Mouse (Mus musculus) midbrain, postnatal 0 days (tissue): ENCODE results near the gene Mapkap1. TPM values are rescaled to one million over a fixed set of nuclear protein-coding genes. Genes with fewer than 3 reads are reported as not detected.
"Not testable (repeated sequence)": the region's sequence is repeated elsewhere in the genome, so short reads cannot be mapped to it uniquely, and the experiment has no call there.

Source experiments
- ATAC-seq: fragments of 200-750 bp; cut with Nextera tagmentation; 2 replicates; pipeline ENCODE4 v1.8.0; 2017; ENCODE audit warnings: moderate number of reproducible peaks, mild to moderate bottlenecking, moderate TSS enrichment, moderate library complexity; ENCODE audit not compliant: low FRiP score
- DNase-seq: peaks from one replicate; pipeline ENCODE4 v3.0.0-alpha.2; 2015; ENCODE audit warnings: low spot score
- H3K27ac ChIP-seq: fragments of 300-500 bp; sonication (generic); 2 replicates; pipeline ENCODE4 v1.5.1; 2014; ENCODE audit warnings: low read depth, mild to moderate bottlenecking, low read length, mixed read lengths
- H3K27me3 ChIP-seq: fragments of 300-500 bp; sonication (generic); 2 replicates; pipeline ENCODE4 v1.6.1; 2014; ENCODE audit warnings: low read length, control low read depth, mixed read lengths; ENCODE audit not compliant: insufficient read depth
- H3K36me3 ChIP-seq: fragments of 300-500 bp; sonication (generic); 2 replicates; pipeline ENCODE4 v1.6.1; 2014; ENCODE audit warnings: low read length, control low read depth, mixed read lengths; ENCODE audit not compliant: insufficient read depth
- H3K4me1 ChIP-seq: fragments of 300-500 bp; sonication (generic); 2 replicates; pipeline ENCODE4 v1.6.1; 2014; ENCODE audit warnings: mild to moderate bottlenecking, control low read depth, antibody characterized with exemption, low read length, mixed read lengths; ENCODE audit not compliant: insufficient read depth
- H3K4me2 ChIP-seq: fragments of 300-500 bp; sonication (generic); 2 replicates; pipeline ENCODE4 v1.6.1; 2014; ENCODE audit warnings: low read depth, mild to moderate bottlenecking, low read length, mixed read lengths; ENCODE audit not compliant: poor library complexity, severe bottlenecking
- H3K4me3 ChIP-seq: fragments of 300-500 bp; sonication (generic); 2 replicates; pipeline ENCODE4 v1.5.1; 2014; ENCODE audit warnings: low read depth, mild to moderate bottlenecking, low read length, moderate library complexity
- H3K9ac ChIP-seq: fragments of 300-500 bp; sonication (generic); replicated peaks from 2 replicates; pipeline ENCODE4 v1.6.1; 2014; ENCODE audit warnings: mild to moderate bottlenecking, low read length, moderate library complexity, mixed read lengths; ENCODE audit not compliant: poor library complexity, severe bottlenecking
- H3K9me3 ChIP-seq: fragments of 300-500 bp; sonication (generic); 2 replicates; pipeline ENCODE4 v1.6.1; 2016; ENCODE audit warnings: low read length, control low read depth
- CTCF ChIP-seq: IDR thresholded peaks from 2 replicates; pipeline ENCODE4 v1.5.1; 2016; ENCODE audit warnings: antibody characterized with exemption, mild to moderate bottlenecking
- WGBS: fragments of 180-500 bp; shearing (Covaris S2); extraction: QIAGEN DNeasy Blood & Tissue Kit; methylation state at CpG from one replicate; pipeline ENCODE4 v1.1.7; 2014; 5-methylcytosine and 5-hydroxymethylcytosine counted together
- polyA plus RNA-seq: library from polyadenylated mRNA; unstranded; fragments of >200 nt; fragmentation: Nextera tagmentation; extraction: Ambion mirVana; gene quantifications from 2 replicates; pipeline ENCODE4 v1.2.1, GENCODE M21; 2015
- total RNA-seq: library from RNA; depleted of rRNA; stranded (reverse); fragments of >200 nt; gene quantifications from 2 replicates; pipeline ENCODE4 v1.2.3, GENCODE M21; 2014

Gene Mapkap1
- total and polyA plus RNA-seq, 2 experiments from 2014 or later = 83.0 to 101 TPM

DNA sequence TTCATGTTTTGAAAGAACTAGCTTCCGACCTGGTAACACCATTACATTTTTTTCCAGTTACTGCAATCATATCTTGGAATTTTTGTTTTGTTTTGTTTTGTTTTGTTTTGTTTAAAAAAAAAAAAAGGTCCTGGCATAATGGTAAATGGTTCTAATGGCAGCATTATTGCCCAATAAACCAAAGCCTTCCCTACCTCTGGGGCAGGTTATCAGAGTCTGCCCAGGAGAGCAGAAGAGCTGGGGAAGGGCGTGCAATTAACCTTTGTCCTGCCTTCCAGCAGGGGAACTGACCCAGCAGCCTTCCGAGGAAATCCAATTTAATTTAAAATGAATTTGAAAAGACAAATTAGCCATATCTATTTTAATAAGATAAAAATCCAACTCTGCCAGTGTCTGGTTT, 75.5 kb downstream of the Mapkap1 start:
- Histone ChIP-seq H3K27ac (no peak overlapping the region), H3K27me3 (no peaks in the 10 kb centered on the region), H3K36me3 (no peaks in the 10 kb centered on the region), H3K4me2 (no peak overlapping the region), H3K4me3 (no peak overlapping the region), H3K4me1 (peaks cover 4% of the 10 kb centered on the region), H3K9me3 (no peaks in the 10 kb centered on the region), H3K9ac (no peak overlapping the region)
- ATAC-seq = no peak
- TF ChIP-seq CTCF = no peak
- DNase-seq = no peak
- 72% methylated on average over 3 of the region's 3 CpGs for WGBS

DNA sequence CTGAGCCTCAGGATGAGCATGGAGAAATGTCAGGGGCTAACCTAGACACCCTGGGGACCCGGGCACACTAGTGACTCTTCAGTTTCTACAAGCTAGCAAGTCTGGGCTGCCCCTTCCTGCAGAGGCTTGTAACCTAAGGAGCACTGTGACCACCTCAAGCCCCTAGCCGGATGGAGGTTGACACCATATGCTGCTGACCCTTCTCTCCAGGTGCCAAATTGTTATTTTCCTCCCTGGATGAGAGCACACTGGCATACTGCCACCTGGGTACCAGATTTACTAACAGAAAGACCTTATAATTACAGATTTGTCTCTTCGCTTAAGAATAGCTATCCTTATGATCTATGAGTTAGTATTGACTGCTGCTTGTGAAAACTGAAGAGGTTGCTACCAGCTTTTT, 76.0 kb downstream of the Mapkap1 start:
- Histone ChIP-seq H3K27ac (no peak overlapping the region), H3K9me3 (no peaks in the 10 kb centered on the region), H3K27me3 (no peaks in the 10 kb centered on the region), H3K4me3 (no peak overlapping the region), H3K36me3 (no peaks in the 10 kb centered on the region), H3K9ac (no peak overlapping the region), H3K4me2 (no peak overlapping the region), H3K4me1 (peaks cover 4% of the 10 kb centered on the region)
- no peak for TF ChIP-seq CTCF
- 74% methylated on average over 3 of the region's 3 CpGs for WGBS
- DNase-seq (no peak), ATAC-seq (no peak)

DNA sequence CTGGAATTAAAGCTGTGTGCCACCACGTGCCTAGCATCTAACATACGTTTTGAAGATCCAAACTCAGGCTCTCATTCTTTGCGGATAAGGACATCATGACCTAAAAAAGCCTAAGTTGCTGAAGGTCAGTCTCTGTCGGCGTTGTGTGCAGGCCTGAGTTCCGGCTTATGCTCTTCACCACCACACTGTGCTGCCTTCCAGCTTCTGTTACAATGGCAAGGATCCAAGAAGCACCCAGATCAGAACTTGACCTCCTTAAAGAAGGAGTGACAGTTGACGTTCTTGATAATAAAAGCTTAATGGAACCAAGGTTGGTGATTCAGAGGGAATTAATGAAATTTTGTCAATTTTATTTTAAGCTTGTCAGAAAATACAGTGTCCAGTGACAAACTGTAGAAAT, 80.7 kb downstream of the Mapkap1 start:
- Histone ChIP-seq H3K4me3 (no peak overlapping the region), H3K36me3 (no peaks in the 10 kb centered on the region), H3K4me1 (no peaks in the 10 kb centered on the region), H3K9me3 (no peaks in the 10 kb centered on the region), H3K27ac (no peak overlapping the region), H3K27me3 (no peaks in the 10 kb centered on the region), H3K9ac (no peak overlapping the region), H3K4me2 (no peak overlapping the region)
- 83% methylated on average over 7 of the region's 7 CpGs for WGBS
- DNase-seq (no peak), ATAC-seq (no peak)
- TF ChIP-seq CTCF = no peak

DNA sequence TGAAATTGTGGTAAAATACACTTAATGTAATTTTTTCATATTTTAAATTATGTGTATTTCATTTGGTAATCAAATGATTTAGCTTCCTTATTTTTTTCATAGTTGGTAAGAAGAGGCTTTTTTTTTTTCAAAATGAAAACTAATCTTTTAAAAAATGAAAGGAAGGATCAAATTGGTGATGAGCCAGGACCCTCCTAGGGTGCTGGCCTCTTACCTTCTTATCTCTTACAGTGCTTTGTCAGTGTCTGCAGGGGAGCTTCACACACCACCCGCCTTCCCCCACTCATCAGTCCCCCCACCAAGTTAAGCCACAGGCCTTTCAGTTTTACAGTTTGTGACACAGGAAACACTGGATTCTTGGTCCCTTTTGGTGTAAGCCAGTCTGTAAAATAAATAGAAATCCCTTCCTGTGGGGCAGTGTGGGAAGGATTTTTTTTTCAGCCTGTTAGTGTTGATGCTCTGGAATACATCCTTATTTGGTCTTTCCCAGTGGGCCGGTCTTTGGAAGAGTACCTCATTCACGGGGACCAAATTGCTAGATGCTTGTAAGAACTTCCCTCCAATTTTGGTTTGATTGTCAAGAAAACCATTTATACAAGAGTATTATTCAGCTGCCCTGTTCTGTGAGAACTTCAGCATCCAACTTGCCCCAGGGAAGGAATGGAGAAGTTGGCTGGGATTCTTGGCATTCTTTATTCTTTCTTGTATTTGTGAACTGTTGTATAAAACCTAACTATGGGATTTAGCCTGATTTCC, 97.6 kb downstream of the Mapkap1 start:
- Histone ChIP-seq H3K36me3 (0 out of 2 replicates have a peak, but pooled peaks cover 4% of the 10 kb centered on the region), H3K27me3 (no peaks in the 10 kb centered on the region), H3K9ac (no peak overlapping the region), H3K9me3 (no peaks in the 10 kb centered on the region), H3K4me1 (no peaks in the 10 kb centered on the region), H3K27ac (no peak overlapping the region), H3K4me3 (no peak overlapping the region), H3K4me2 (no peak overlapping the region)
- TF ChIP-seq CTCF = no peak
- no peak for ATAC-seq
- no peak for DNase-seq
- 30% methylated on average over 3 of the region's 3 CpGs for WGBS

DNA sequence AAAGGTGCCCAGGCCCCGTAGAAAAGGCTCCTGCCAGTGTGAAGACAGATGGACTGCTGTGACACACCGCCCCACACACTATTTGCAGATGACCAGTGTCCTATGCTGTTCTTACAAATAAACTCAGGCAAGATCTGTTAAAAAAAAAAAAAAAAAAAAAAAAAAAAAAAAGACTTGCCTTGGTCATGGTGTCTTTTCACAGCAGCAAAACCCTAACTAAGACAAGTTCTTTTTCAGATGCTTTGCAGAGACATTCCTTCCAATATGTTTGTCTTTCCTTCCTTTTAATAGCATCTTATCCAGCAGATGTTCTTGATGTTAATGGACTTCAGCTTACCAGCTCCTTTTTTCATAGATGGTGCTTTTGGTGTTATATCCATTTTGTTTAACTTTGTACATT, 99.6 kb downstream of the Mapkap1 start:
- H3K27ac ChIP-seq, H3K27me3 ChIP-seq, H3K4me2 ChIP-seq, H3K9me3 ChIP-seq, H3K9ac ChIP-seq, H3K4me3 ChIP-seq, ATAC-seq, H3K36me3 ChIP-seq, H3K4me1 ChIP-seq, DNase-seq: not testable (repeated sequence)
- WGBS = 98% methylated on average over 2 of the region's 2 CpGs

DNA sequence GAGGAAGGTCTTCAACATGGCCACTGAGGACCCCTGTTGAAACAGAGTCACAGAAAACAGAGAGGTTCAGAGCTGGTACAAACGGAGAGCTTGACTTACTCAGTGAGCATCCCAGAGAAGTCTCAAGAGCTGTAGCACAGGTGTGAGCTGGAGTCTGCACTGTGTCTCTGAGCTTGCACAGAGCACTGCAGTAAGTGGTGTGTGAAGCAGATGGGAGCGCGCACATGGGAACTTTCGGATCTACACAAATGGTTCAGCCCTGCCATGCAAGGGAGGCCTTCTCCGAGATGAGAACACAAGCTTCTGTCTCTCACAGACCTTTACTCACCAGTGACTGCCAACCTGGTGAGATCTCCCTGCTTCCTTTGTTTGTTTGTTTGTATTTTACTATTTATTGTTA, 103.3 kb downstream of the Mapkap1 start:
- H3K27me3 ChIP-seq = no peaks in the 10 kb centered on the region
- ATAC-seq (no peak), DNase-seq (no peak)
- no peak overlapping the region for H3K27ac ChIP-seq
- no peak overlapping the region for H3K9ac ChIP-seq
- 94% methylated on average over 5 of the region's 5 CpGs for WGBS
- H3K4me3 ChIP-seq = no peak overlapping the region
- no peak for TF ChIP-seq CTCF
- no peaks in the 10 kb centered on the region for H3K9me3 ChIP-seq
- no peaks in the 10 kb centered on the region for H3K36me3 ChIP-seq
- H3K4me2 ChIP-seq = no peak overlapping the region
- H3K4me1 ChIP-seq = no peaks in the 10 kb centered on the region
